Mouse (Mus musculus) ovary, adult 18-20 months (tissue): ENCODE measurements around the gene Sec24c.
"Not testable (repeated sequence)": the region's sequence is repeated elsewhere in the genome, so short reads cannot be mapped to it uniquely, and the experiment has no call there.

Source experiments
- DNase-seq: peaks from one replicate; pipeline ENCODE4 v3.0.0; 2022; ENCODE audit warnings: low spot score, mixed read lengths

Sec24c gene

GRCm38 (mm10) chr14:20674064-20674833, at the start of gene Sec24c:
Gene Sec24c, plus strand, starts transcription at chr14:20674308.
- peak; percentile 97 for DNase-seq

GRCm38 (mm10) chr14:20626447-20626846, 47.7 kb upstream of the Sec24c start:
- no peak for DNase-seq

- no peak for DNase-seq
Observed at GRCm38 (mm10) chr14:20626971-20627370, 47.1 kb upstream of the Sec24c start.

- no peak for DNase-seq
Observed at GRCm38 (mm10) chr14:20631253-20631652, 42.9 kb upstream of the Sec24c start.

- DNase-seq = no peak
Observed at GRCm38 (mm10) chr14:20635546-20635945, 38.6 kb upstream of the Sec24c start.

GRCm38 (mm10) chr14:20636968-20637367, 37.1 kb upstream of the Sec24c start:
- DNase-seq = not testable (repeated sequence)

- DNase-seq = no peak
Observed at GRCm38 (mm10) chr14:20637818-20638574, 36.1 kb upstream of the Sec24c start.

- no peak for DNase-seq
Observed at GRCm38 (mm10) chr14:20638702-20639101, 35.4 kb upstream of the Sec24c start.

- no peak for DNase-seq
Observed at GRCm38 (mm10) chr14:20639918-20640619, 34.0 kb upstream of the Sec24c start.

GRCm38 (mm10) chr14:20640644-20641437, 33.3 kb upstream of the Sec24c start, which contains the start of gene Usp54:
Gene Usp54, minus strand, starts transcription at chr14:20641063.
- peak; percentile 94 for DNase-seq

GRCm38 (mm10) chr14:20641438-20641875, 32.7 kb upstream of the Sec24c start:
- DNase-seq = no peak

GRCm38 (mm10) chr14:20645547-20645946, 28.6 kb upstream of the Sec24c start:
- DNase-seq = no peak

- DNase-seq = no peak
Observed at GRCm38 (mm10) chr14:20646381-20646780, 27.7 kb upstream of the Sec24c start.

GRCm38 (mm10) chr14:20651000-20651399, 23.1 kb upstream of the Sec24c start:
- no peak for DNase-seq

- DNase-seq = no peak
Observed at GRCm38 (mm10) chr14:20651722-20652256, 22.3 kb upstream of the Sec24c start.

GRCm38 (mm10) chr14:20654690-20655421, 19.3 kb upstream of the Sec24c start:
- DNase-seq = no peak

- no peak for DNase-seq
Observed at GRCm38 (mm10) chr14:20655731-20656130, 18.4 kb upstream of the Sec24c start.

GRCm38 (mm10) chr14:20656361-20656760, 17.7 kb upstream of the Sec24c start, which contains the start of gene Myoz1:
Gene Myoz1, minus strand, starts transcription at chr14:20656540.
- DNase-seq = no peak

- no peak for DNase-seq
Observed at GRCm38 (mm10) chr14:20658326-20658725, 15.8 kb upstream of the Sec24c start.

GRCm38 (mm10) chr14:20658902-20659301, 15.2 kb upstream of the Sec24c start:
- no peak for DNase-seq

GRCm38 (mm10) chr14:20659687-20660086, 14.4 kb upstream of the Sec24c start:
- no peak for DNase-seq
